Mouse (Mus musculus) c-Kit-positive CD71-positive TER-119-positive erythroid progenitor cells, embryonic 14.5 days (primary cell): ENCODE measurements around the gene Lrrfip1.

ENCODE experiments used
- DNase-seq: peaks from one replicate; pipeline ENCODE4 v3.0.0-alpha.2; 2013; ENCODE audit warnings: low spot score

Gene Lrrfip1

DNA sequence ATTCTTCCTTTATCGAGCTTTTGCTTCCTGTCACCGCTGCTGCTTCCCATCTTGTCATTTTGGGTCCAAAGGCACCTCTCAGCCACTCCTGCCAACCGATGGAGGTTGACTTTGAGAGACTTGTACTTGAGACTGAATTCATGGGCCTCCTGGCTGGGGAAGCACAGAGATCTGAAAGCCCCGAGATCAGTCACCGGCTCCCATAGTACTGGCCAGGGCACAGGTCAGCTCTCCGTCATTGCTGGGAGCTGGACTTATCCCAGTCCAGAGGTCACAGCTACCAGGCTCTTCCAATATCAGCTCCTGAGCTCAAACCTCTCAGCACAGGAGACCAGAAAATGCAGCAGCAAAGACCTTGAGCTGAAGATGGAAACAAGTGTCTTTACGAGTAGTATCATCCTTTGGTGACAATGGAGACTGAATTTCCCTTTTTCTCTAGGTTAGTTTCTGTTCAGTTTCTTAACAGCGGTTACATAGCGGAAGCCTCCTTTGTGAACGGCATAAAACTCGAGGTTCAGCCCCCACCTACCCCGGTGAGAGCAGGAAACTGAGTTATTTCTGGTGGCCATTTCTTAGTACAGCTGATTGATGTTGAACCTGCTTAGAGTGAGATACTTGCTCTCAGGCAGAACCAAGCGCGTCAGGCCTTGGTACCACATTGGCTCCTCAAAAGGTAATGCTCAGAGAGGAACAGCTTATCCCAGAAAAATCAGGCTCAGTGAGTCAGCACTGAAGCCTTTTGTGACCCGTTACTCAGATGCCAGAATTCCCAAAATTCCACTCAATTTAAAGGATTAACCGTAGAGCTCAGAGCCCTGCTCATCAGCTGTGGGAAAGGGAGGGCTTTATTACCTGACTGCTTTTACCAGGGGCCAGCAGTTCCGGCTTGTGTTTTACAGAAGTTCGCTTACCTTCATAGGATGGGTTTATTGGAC, 59.0 kb downstream of the Lrrfip1 start:
- DNase-seq = no peak

DNA sequence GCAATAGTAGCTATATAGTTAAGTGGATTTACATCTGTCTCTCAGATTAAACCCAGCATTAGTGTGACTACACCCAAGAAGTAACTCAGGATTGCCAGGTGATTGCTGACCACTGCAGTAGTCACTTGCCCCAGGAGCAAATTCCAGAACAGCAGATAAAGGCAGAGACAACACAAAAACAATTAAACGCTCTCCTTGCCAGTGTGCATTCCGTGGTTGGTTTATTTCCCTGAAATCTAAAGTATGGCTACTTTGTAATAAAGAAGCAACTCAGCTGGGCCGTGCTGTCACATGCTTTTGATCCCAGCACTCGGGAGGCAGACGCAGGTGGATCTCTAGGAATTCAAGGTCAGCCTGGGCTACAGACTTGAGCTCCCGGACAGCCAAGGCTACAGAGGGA, 59.7 kb downstream of the Lrrfip1 start:
- no peak for DNase-seq

DNA sequence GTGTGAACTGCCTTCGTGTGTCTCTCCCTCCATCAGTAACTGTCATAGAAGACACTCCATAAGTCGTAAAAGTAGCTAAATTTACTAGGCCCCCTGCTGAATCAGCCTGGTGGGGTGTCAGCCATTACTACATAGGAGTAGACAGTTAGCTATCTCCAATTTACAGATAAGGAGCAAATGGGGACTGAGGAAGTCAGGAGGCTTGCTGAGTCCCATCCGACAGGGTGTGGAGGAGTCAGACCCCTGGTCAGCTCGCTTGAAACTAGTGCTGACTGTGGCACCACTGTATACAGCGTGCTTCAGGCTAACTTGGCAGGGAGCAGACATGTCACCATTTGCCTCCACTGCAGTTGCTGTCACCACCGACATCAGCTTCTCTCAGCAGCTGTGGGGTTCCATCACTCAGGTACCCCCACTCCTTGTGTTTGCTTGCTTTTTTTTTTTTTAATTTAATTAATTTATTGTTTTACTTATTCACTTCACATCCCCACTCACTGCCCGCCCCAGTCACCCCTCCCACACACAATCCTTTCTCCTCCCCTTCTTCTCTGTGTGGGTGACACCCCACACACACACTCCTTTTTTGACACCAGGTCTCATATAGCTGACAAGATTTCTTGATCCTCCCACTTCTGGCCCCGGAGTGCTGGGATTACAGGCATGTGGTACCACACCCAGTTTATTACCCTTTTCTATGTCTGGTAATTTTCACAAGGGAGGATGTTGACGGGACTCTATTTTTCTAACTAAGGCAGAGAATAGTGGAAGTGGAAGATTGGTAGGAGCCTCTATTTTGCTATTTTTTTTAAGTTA, 61.5 kb downstream of the Lrrfip1 start:
- DNase-seq = no peak

DNA sequence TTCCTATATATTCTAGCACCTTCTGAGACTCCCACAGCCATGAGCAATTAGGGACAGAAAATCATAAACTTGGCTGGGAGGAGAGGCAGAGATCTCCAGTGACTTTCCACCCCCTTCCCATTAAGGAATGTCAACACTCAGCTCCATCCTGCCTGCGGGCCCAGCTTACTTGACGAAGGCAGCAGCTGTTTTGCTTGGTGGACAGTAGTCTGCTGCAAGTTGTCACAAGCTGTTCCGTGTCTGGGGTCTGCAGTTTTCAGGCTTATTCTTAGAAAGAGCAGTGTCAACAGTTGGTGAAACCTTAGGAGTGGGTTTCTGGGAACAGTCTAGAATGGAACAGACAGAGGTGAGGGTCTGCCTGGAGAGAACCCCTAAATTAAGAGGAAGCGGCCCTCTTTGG, 62.6 kb downstream of the Lrrfip1 start:
- DNase-seq = no peak

DNA sequence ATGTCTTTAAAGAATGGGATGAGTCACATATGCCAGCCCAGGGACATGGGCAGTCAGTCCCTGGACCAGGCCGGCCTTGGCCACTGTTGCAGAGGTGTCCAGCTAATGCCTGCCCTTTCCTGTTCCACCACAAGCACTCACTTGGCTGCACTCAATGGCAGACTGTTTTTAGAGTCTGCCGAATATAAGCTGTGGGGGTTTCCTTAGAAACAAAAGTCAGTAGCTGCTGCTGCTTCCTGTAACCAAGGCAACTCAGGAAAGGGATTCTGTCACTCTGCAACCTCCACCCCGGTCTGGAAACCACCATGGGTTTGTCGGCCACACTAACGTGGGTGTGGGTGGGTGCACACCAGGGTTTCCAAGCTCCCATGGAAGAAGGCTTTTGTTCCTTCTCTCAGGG, 63.8 kb downstream of the Lrrfip1 start:
- DNase-seq = no peak

DNA sequence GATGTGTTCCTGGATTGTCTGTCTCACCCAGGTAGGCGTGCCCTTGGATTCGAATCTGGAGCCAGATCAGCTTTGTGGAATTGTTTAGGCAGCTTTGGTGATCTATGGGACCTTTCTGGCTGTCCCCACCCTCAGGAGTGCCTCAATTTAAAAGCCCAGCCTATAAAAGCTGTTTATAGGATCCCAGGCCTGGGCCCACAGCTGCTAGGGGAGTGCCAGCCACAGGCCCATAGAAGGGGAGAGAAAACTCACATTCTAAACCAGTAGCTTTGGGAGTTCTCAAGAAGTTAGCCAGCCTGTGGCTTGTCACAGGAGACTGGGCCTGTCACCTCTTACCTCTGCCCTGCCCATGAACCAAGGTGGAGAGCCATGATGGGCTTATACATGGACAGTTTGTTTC, 65.5 kb downstream of the Lrrfip1 start:
- no peak for DNase-seq

DNA sequence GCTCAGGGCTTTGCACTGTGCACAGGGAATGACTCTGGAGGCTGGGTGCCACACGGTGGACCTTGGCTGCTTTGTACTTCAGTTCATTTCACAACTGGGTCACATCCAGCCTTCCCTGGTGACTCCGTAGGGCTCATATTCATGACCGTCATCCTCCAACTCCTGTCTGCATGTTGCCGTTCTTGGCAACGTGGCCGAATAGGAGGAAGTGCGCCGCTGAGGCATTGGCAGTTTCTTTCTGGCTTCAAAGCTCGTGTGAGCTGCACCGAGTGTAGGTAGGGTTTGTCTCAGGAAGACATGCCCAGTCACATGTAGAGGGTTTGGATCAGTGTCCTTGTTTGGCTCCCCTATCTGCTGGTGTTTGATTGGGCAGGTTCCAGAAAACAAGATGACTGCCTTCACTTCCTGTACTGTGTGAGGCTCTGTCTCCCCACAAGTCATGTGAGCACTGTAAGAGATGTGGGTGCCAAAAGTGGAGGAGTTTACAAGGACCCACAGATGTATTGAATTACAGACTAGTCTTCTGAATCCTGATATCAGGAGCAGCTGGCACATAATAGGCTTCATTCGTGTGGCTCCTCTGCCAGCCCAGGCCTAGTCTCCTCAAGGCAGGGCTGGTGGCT, 66.5 kb downstream of the Lrrfip1 start:
- DNase-seq = no peak

DNA sequence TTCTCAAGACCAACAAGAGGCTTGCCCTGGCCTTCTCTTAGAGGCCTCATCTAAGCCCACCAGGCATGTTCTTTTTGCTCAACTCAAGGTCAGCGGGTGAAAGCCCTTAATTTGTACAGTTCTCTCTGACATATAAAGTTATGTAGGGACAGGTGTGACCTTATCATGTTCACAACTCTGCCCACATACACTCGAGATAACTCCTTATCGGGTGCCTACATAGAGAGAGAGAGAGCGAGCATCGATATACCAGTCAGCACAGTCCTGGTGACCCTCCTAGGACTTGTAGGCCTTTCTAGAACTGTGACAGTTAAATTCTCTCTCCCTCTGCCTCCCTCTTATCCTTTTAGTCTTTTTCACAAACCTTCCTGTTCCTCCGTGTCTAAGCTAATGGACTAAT, 67.5 kb downstream of the Lrrfip1 start:
- no peak for DNase-seq

DNA sequence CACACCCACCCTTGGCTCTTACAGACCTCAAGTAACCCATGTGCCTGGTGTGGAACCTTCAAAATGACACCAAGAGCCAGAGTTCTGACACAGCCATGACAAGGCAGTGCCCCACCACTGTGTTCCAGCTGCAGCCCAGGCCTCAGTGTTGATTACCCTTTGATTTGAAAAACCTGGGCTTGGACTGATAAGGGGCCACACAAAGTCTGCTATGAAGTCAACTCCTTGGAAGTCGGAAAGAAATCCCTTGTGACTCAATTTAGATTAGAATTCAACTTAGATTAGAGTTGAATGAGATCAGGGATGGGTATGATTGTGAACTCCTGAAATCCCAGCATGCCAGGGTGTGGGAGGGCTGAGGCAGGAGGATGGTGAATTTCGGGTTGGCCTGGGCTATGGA, 68.1 kb downstream of the Lrrfip1 start:
- DNase-seq = no peak

DNA sequence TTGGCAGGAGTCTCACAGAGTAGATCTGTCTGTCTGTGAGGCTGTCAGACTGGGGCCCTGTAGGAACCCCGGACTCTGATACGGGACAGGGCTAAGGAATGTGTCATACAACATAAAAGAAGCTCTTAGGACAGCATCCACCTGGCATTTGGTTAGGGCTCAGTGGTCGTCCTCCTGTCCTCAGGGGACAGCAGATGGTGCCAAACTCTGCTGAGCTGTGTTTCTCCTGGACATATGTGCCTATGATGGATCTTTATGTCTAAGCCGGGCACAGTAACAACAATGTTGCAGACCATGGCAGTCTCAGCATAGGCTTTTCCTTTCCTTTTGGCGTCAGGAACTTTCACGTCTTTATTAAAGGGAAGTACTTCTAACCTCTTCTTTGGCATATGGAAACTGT, 69.2 kb downstream of the Lrrfip1 start:
- DNase-seq = no peak

DNA sequence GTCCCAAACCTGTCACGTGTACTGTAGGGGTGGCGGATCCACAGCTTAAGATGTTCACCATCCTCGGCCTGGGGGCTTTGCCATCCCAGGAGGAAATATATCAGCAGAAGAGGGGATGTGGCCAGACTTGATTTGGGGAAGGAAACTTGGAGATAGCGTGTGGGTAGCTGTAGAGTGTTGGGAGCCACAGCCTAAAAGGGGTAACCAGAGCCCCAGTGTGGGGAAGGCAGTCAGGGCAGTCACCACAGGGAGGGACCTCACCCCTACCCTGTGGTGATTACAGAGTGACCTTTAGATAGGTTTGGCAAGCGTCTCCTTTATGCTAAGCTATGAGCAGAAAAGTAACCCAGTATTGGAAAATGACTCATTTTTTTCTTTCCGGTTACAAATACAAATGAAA, 71.0 kb downstream of the Lrrfip1 start:
- no peak for DNase-seq

DNA sequence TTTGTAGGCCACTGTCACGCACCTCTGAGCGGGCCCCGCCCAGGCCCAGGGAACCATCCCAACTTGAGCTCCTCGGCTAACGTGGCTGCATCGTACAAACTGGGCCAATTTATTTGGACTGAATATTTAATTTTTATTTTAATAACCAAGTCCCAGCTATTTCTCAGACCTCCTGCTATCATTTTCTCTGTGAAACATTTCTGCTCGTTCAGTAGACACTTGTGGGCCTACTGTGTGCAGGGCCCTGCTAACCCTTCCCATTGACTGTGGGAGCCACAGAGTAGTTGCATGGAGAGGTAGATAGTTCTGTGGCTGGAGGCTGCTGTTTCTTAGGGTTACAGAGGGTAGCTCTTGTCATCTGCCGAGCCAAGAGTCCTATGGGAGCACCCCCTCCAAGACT, 72.0 kb downstream of the Lrrfip1 start:
- no peak for DNase-seq

DNA sequence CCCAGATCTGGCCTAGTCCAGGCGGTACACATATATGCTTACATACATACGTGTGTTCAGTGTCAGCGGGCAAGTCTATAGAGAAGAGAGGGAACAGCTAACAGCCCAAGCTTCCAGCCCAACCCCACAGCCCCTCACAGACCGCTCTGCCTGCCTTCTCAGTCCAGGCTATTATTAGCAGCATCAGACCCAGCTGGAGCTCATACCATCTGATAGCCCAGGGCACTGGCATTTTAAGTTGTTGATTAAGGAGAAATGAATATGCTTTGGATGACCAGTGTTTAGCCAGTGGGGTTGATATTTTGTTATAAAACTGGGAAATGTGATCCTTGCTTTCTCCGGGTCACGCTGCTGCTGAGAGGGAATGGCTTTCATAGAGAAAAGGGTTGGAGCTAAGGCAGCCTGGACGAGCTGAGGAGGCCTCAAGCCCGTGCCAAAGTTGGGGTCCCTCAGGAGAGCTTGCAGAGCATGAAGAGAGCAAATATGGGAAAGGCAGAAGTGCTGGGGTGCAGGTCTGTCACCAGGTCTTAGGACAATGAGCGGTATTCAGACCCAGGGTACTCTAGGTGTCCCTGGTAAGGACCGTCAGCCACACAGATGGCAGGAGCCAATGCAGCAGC, 73.2 kb downstream of the Lrrfip1 start:
- DNase-seq = no peak

DNA sequence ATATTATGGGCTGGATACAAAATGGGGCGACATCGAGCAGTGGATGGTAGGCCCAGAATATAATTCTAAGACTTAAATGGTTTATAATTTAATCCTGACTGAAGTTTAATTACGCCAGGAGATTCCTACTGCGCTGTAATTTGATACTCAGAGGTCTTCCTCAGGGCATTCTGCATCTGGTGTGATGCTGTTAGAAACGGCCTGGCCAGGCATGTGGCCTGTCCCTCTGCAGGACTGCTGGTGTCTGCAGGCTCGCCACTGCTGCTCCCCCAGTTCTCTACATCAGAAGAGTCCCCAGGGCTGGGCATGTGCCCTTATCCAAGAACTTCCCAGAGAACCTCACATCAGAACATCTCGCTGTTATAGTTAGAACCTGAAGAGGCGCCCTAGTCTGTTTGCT, 78.4 kb downstream of the Lrrfip1 start:
- DNase-seq = no peak

DNA sequence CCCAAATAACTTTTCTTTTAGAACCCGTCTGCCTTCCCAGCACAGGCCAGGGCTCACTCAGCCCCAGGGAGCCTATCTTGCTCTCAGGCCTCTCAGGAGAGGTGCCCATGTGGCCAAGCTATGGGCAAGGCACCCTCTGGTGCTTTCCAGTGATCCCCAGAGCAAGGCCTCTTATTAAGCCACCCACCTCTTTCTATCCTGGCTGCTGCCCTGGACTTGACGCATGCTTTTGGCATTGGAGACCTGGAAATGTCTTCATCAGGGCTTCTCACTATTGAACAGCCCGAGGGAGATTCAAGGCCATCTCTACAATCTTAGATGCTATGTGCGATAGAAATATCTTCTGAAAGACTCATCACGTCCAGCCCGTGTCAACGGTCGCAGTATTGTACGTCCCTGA, 78.9 kb downstream of the Lrrfip1 start:
- DNase-seq = no peak

DNA sequence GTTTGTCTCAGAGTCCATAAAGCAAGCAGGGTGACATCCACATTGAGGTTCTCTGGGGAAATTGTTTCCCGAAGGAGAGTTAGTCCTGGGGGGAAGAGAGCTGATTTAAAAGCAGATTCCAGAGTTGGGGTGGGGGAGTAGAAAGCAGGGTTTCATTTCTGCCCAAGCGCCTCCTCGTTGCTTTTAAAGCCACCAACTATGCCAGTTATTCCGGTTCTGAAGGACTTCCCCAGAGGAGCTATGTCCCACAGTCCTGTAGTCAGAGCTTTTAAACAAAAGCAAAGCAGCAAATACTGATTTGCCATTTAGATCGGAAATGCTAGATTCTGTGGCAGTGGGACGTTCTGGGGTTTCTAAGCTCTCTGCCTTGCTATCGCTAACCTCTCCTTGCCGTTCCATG, 79.4 kb downstream of the Lrrfip1 start:
- no peak for DNase-seq

DNA sequence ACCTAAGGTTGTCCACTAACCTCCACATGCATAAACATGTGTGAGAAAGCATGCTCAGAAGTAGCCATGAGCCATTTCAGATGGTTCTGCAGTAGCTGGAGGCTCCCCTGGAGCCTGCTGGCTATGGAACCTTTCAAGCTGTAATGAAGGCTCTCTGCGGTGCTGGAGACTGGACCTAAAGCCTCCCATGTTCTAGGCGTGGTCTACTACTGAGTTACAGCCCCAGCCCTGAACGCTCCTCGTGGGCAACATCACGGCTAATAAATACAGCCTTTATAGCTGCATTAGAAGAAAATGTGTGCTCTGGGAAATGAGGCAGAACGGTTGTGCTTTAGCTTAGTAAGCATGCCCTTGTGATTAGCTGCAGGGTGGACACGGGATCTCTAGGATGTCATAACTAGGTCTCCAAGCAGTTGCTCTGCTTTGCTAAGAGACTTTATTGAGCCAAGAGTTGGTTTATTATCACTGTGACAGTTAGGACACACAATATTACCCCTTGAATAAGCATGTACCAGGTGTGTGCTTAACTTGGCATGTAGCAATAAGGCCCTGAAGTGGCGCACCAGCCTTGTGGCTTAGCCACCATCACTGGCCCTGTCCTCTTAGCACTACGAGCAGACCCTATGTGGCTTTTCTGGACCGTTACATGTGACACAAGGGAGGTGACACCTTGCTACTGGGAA, 81.3 kb downstream of the Lrrfip1 start:
- no peak for DNase-seq

DNA sequence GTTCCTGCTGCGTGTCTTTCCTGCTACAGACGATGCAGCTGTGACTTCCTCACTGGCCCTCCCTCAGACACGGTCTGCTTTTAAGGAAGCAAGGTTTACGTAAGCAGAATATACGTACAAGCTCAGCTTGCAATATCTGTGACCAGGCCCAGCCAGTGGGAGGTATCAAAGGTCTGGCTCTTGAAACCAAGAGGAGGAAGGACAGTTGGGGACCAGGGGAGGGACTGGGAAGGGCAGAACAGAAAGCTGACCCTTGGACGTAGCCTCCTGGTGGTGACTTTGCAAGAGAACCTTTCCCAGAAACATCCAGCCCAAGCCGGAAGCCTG, 81.8 kb downstream of the Lrrfip1 start:
- no peak for DNase-seq

DNA sequence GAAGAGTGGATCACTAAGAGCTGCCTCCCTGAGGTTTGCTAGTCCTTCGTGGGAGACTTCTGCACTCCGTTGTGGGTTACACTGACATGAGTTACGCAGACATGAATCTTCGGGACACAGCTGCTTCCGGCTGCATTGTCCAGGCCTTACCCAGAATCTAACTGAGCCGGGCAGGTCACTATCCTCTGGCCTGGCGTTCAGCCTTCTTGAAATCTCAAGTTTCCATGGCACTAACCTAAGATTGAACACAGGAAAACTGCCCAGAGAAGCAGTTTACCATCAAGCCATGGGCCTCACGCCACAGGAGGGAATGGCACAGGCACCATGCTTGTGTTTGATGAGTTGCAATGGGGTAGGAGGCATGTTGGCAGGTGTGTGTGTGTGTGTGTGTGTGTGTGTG, 85.8 kb downstream of the Lrrfip1 start:
- no peak for DNase-seq

DNA sequence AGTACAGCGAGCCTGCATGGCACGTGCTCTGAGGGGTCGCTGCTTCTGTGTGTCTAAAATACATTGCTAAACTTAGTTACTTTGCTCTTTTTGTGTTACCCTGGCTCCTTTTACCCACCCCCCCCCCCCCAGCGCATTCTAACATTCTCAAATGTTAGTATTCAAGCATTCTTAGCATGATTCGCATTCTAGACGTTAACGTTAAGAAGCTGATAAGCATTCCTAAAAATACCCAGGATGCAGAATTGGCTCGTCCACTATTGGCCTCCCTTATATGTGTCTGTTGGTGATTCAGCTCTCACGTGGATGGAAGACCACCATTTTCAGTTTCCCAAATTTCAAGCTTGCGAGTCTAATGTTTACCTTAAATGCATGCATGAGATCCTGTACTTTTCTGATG, 86.5 kb downstream of the Lrrfip1 start:
- DNase-seq = no peak

DNA sequence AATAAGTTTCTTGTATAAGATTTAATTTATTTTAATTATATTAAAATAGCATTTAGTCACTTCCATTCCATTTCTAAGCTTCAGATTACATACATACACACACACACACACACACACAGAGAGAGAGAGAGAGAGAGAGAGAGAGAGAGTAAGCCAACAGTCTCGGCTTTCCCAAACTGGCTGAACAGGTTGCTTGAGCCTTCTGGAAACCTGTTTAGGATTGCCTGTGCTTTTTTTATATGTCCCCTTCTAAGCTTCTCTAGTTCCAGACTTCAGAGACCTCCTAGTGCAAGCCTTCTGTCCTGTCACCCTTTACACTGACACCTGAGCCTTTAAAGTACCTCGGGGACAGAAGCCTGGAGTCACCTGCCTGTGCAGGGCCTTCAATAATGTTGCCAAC, 87.1 kb downstream of the Lrrfip1 start:
- DNase-seq = no peak

DNA sequence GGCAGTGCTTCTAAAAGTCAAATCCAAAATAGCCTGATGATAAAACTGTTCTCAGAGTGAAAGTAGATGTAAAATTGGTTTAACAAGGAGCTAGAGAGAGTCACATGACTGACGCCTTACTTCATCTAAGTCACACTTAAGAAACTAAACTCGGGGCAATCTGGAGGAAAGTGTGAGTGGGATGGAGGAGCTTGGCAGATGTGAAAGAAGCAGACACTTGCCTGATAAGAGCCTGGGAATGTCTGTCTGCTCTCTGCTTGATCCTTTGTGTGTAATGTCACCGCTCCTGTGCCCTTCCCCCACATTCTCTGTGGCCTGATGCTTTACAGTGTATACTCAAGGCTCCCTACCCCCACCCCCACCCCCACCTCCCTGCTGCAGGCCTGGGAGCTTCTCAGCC, 87.8 kb downstream of the Lrrfip1 start:
- no peak for DNase-seq
